Mouse (Mus musculus) hindbrain, embryonic 11.5 days (tissue): ENCODE measurements around the gene Zfand5. TPM values are rescaled to one million over a fixed set of nuclear protein-coding genes. Genes with fewer than 3 reads are reported as not detected.
A peak's percentile ranks its signal among the peaks of the same experiment; 100 is the strongest.

Experiments
- ATAC-seq: fragments of 200-750 bp; cut with Nextera tagmentation; 2 replicates; pipeline ENCODE4 v1.8.0; 2017; ENCODE audit warnings: mild to moderate bottlenecking, moderate TSS enrichment, moderate library complexity; ENCODE audit not compliant: low FRiP score
- DNase-seq: peaks from one replicate; pipeline ENCODE4 v3.0.0-alpha.2; 2015; ENCODE audit warnings: low spot score
- H3K27ac ChIP-seq: fragments of 300-500 bp; sonication (generic); 2 replicates; pipeline ENCODE4 v1.5.1; 2014; ENCODE audit warnings: mild to moderate bottlenecking, low read depth, low read length
- H3K27me3 ChIP-seq: fragments of 300-500 bp; sonication (generic); 2 replicates; pipeline ENCODE4 v1.6.1; 2014; ENCODE audit warnings: mild to moderate bottlenecking, low read length, moderate library complexity, mixed read lengths; ENCODE audit not compliant: control insufficient read depth, insufficient read depth
- H3K36me3 ChIP-seq: fragments of 300-500 bp; sonication (generic); 2 replicates; pipeline ENCODE4 v1.6.1; 2014; ENCODE audit warnings: mild to moderate bottlenecking, low read length, moderate library complexity, mixed read lengths; ENCODE audit not compliant: control insufficient read depth, insufficient read depth
- H3K4me1 ChIP-seq: fragments of 300-500 bp; sonication (generic); replicated peaks from 2 replicates; pipeline ENCODE4 v1.6.1; 2014; ENCODE audit warnings: low read length, mixed read lengths; ENCODE audit not compliant: control insufficient read depth, insufficient read depth
- H3K4me2 ChIP-seq: fragments of 300-500 bp; sonication (generic); replicated peaks from 2 replicates; pipeline ENCODE4 v1.6.1; 2014; ENCODE audit warnings: mild to moderate bottlenecking, low read depth, low read length
- H3K4me3 ChIP-seq: fragments of 300-500 bp; sonication (generic); 2 replicates; pipeline ENCODE4 v1.5.1; 2014; ENCODE audit warnings: low read depth, low read length
- H3K9ac ChIP-seq: fragments of 300-500 bp; sonication (generic); 2 replicates; pipeline ENCODE4 v1.6.1; 2014; ENCODE audit warnings: low read depth, low read length
- H3K9me3 ChIP-seq: fragments of 300-500 bp; sonication (generic); 2 replicates; pipeline ENCODE4 v1.6.1; 2016; ENCODE audit warnings: low read length; ENCODE audit not compliant: control insufficient read depth
- WGBS: fragments of 180-500 bp; shearing (Covaris S2); extraction: QIAGEN DNeasy Blood & Tissue Kit; methylation state at CpG from one replicate; pipeline ENCODE4 v1.1.7; 2014; 5-methylcytosine and 5-hydroxymethylcytosine counted together
- polyA plus RNA-seq: library from polyadenylated mRNA; unstranded; fragments of >200 nt; fragmentation: Nextera tagmentation; extraction: Ambion mirVana; gene quantifications from 2 replicates; pipeline ENCODE4 v1.2.1, GENCODE M21; 2014

The Zfand5 gene
- polyA plus RNA-seq, 1 experiment from 2014 or later, result 170 TPM

- H3K9ac ChIP-seq, result peak overlapping the region; percentile 99
- under 1% methylated on average over 50 of the region's 66 CpGs for WGBS
- H3K9me3 ChIP-seq, result no peaks in the 10 kb centered on the region
- no peaks in the 10 kb centered on the region for H3K27me3 ChIP-seq
- H3K27ac ChIP-seq, result peak overlapping the region; percentile 100
- H3K4me3 ChIP-seq, result peak overlapping the region; percentile 92
- DNase-seq, result peak; percentile 78
- peak overlapping the region; percentile 20; the same call in 1 of the 2 replicates for H3K4me2 ChIP-seq
- H3K36me3 ChIP-seq, result peaks cover 7% of the 10 kb centered on the region; the same call in 1 of the 2 replicates
- peak; percentile 71 for ATAC-seq
- no peaks in the 10 kb centered on the region for H3K4me1 ChIP-seq
These were observed 692 bp downstream of the Zfand5 start for GRCm38 (mm10) chr19:21272655-21273284.

GRCm38 (mm10) chr19:21273440-21273839 is 1.4 kb downstream of the Zfand5 start:
- ATAC-seq (no peak), DNase-seq (peak; percentile 34)
- peak overlapping the region; percentile 55 for H3K9ac ChIP-seq
- H3K4me1 ChIP-seq, result no peaks in the 10 kb centered on the region
- H3K4me3 ChIP-seq, result peak overlapping the region; percentile 92
- H3K27ac ChIP-seq, result no peak overlapping the region
- WGBS, result under 1% methylated on average over 4 of the region's 4 CpGs
- no peaks in the 10 kb centered on the region for H3K9me3 ChIP-seq
- H3K4me2 ChIP-seq, result peak overlapping the region; percentile 76
- no peaks in the 10 kb centered on the region for H3K27me3 ChIP-seq
- H3K36me3 ChIP-seq, result peaks cover 10% of the 10 kb centered on the region; the same call in 1 of the 2 replicates

- Histone ChIP-seq H3K4me1 (no peaks in the 10 kb centered on the region), H3K36me3 (peaks cover 10% of the 10 kb centered on the region; the same call in 1 of the 2 replicates), H3K4me2 (peak overlapping the region; percentile 76), H3K27ac (no peak overlapping the region), H3K9me3 (no peaks in the 10 kb centered on the region), H3K27me3 (no peaks in the 10 kb centered on the region), H3K9ac (peak overlapping the region; percentile 55), H3K4me3 (peak overlapping the region; percentile 92)
- 2% methylated on average over 2 of the region's 2 CpGs for WGBS
- DNase-seq, result peak; percentile 57
- no peak for ATAC-seq
These were observed 2.1 kb downstream of the Zfand5 start for GRCm38 (mm10) chr19:21274181-21274591.

- no peak for DNase-seq
- no peaks in the 10 kb centered on the region for H3K9me3 ChIP-seq
- no peak for ATAC-seq
- peak overlapping the region; percentile 76 for H3K4me2 ChIP-seq
- 48% methylated on average over 3 of the region's 3 CpGs for WGBS
- peak overlapping the region; percentile 92 for H3K4me3 ChIP-seq
- peaks cover 10% of the 10 kb centered on the region; the same call in 1 of the 2 replicates for H3K36me3 ChIP-seq
- H3K27ac ChIP-seq, result no peak overlapping the region
- H3K27me3 ChIP-seq, result no peaks in the 10 kb centered on the region
- H3K4me1 ChIP-seq, result no peaks in the 10 kb centered on the region
- H3K9ac ChIP-seq, result no peak overlapping the region; the same call in 1 of the 2 replicates
These were observed 2.6 kb downstream of the Zfand5 start for GRCm38 (mm10) chr19:21274714-21275113.

- H3K4me1 ChIP-seq, result no peaks in the 10 kb centered on the region
- ATAC-seq (no peak), DNase-seq (no peak)
- no peak overlapping the region for H3K4me3 ChIP-seq
- no peak overlapping the region for H3K4me2 ChIP-seq
- no peaks in the 10 kb centered on the region for H3K9me3 ChIP-seq
- no peak overlapping the region for H3K27ac ChIP-seq
- no peaks in the 10 kb centered on the region for H3K27me3 ChIP-seq
- H3K36me3 ChIP-seq, result peaks cover 10% of the 10 kb centered on the region; the same call in 1 of the 2 replicates
- H3K9ac ChIP-seq, result no peak overlapping the region
These were observed 4.2 kb downstream of the Zfand5 start for GRCm38 (mm10) chr19:21276317-21276716.

GRCm38 (mm10) chr19:21286421-21287097 is 14.5 kb downstream of the Zfand5 start:
- 91% methylated on average over 3 of the region's 3 CpGs for WGBS
- Histone ChIP-seq H3K27me3 (no peaks in the 10 kb centered on the region), H3K36me3 (no peaks in the 10 kb centered on the region), H3K27ac (no peak overlapping the region), H3K9ac (no peak overlapping the region), H3K4me1 (no peaks in the 10 kb centered on the region), H3K9me3 (no peaks in the 10 kb centered on the region), H3K4me3 (no peak overlapping the region), H3K4me2 (no peak overlapping the region)
- no peak for ATAC-seq
- no peak for DNase-seq

GRCm38 (mm10) chr19:21297411-21297810 is 25.3 kb downstream of the Zfand5 start:
- 91% methylated on average over 4 of the region's 4 CpGs for WGBS
- no peak overlapping the region for H3K9ac ChIP-seq
- DNase-seq (no peak), ATAC-seq (no peak)
- no peaks in the 10 kb centered on the region for H3K4me1 ChIP-seq
- no peak overlapping the region for H3K4me3 ChIP-seq
- no peaks in the 10 kb centered on the region for H3K27me3 ChIP-seq
- H3K36me3 ChIP-seq, result no peaks in the 10 kb centered on the region
- no peak overlapping the region for H3K4me2 ChIP-seq
- no peaks in the 10 kb centered on the region for H3K9me3 ChIP-seq
- H3K27ac ChIP-seq, result no peak overlapping the region

GRCm38 (mm10) chr19:21301787-21302186 is 29.7 kb downstream of the Zfand5 start:
- no peak overlapping the region for H3K4me3 ChIP-seq
- DNase-seq, result no peak
- H3K4me2 ChIP-seq, result no peak overlapping the region
- ATAC-seq, result no peak
- H3K9ac ChIP-seq, result no peak overlapping the region
- no peaks in the 10 kb centered on the region for H3K9me3 ChIP-seq
- H3K27ac ChIP-seq, result no peak overlapping the region
- H3K36me3 ChIP-seq, result no peaks in the 10 kb centered on the region
- no peaks in the 10 kb centered on the region for H3K27me3 ChIP-seq
- no peaks in the 10 kb centered on the region for H3K4me1 ChIP-seq
- WGBS, result 66% methylated on average over 3 of the region's 3 CpGs

- DNase-seq (no peak), ATAC-seq (no peak)
- Histone ChIP-seq H3K4me1 (no peaks in the 10 kb centered on the region), H3K9me3 (no peaks in the 10 kb centered on the region), H3K27me3 (no peaks in the 10 kb centered on the region), H3K27ac (no peak overlapping the region), H3K36me3 (no peaks in the 10 kb centered on the region), H3K9ac (no peak overlapping the region), H3K4me3 (no peak overlapping the region), H3K4me2 (no peak overlapping the region)
- WGBS, result 93% methylated on average over 3 of the region's 3 CpGs
These were observed 35.7 kb downstream of the Zfand5 start for GRCm38 (mm10) chr19:21307755-21308154.
